Mouse (Mus musculus): ENCODE results near the gene Reep3.
"Not testable (repeated sequence)": the region's sequence is repeated elsewhere in the genome, so short reads cannot be mapped to it uniquely, and the experiment has no call there.

Reep3 gene

GRCm38 (mm10) chr10:67017891-67018290 is 78.9 kb downstream of the Reep3 start:
- no peak for DNase-seq (ENCODE audit: low read depth, low spot score)

GRCm38 (mm10) chr10:67017315-67017714 is 79.4 kb downstream of the Reep3 start:
- DNase-seq (ENCODE audit: low read depth, low spot score), result no peak

DNA sequence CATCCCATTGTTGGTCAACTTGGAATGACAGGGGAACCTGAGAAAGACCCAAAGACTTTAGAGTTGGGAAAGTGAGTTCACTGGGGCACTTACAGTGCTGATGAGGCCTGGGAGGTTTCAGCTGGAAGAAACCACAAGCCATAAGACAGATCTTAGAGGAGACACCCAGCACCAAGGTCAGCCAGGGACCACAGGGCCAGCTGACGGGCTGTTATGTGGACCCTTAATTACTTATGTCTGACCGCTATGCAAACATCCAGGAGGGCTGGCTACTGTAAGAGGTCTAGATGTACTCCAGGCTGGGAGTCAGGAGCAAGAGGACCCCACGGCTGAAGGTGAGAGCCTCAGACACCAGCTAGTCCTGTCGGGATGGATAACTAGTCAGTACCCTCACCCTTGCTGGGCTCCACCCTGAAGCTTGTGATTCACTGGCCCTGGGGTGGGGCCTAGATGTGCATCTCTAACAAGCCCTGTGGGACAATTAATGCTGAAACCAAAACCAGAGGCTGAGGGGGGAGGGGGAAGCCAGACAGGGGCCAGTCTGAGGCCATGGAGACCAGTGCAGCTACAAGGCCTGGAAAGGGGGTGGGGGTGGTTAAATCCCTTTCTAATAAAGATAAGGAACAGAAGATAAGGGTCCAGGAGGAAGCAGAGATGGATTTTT is 80.0 kb downstream of the Reep3 start:
- no peak for DNase-seq (ENCODE audit: low read depth, low spot score)

- no peak for DNase-seq (ENCODE audit: low read depth, low spot score)
Measured at GRCm38 (mm10) chr10:67014746-67015145, 82.0 kb downstream of the Reep3 start.

DNA sequence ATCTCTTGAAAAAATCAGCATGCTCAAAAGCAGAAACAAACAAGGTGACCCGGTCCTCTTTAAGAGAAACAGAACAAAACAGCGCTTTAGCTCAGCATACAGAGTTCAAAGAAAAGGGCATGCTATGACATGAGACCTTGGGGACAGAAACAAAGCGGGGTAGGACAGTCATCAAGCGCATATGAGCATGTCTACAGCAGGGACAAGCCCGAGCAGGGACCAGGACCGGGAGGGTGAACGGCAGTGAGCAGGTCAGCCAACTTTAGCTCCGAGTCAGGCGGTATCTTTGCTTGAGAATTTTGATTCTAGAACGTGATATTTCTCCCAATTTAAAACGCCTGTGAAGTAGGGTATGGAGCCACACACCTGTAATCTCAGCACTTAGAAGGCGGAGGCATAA is 86.2 kb downstream of the Reep3 start:
- DNase-seq (ENCODE audit: low read depth, low spot score), result no peak

- peak; percentile 57 for DNase-seq (ENCODE audit: low read depth, low spot score)
Measured at GRCm38 (mm10) chr10:67004527-67005042, 92.2 kb downstream of the Reep3 start.

- DNase-seq (ENCODE audit: low read depth, low spot score), result peak; percentile 62
Measured at GRCm38 (mm10) chr10:67003743-67004526, 92.8 kb downstream of the Reep3 start.

GRCm38 (mm10) chr10:67003009-67003742 is 93.6 kb downstream of the Reep3 start:
- DNase-seq (ENCODE audit: low read depth, low spot score), result no peak

GRCm38 (mm10) chr10:67002207-67003008 is 94.3 kb downstream of the Reep3 start:
- DNase-seq (ENCODE audit: low read depth, low spot score), result peak; percentile 9

GRCm38 (mm10) chr10:67000958-67001615 is 95.7 kb downstream of the Reep3 start:
- DNase-seq (ENCODE audit: low read depth, low spot score), result not testable (repeated sequence)

GRCm38 (mm10) chr10:67000136-67000535 is 96.6 kb downstream of the Reep3 start:
- no peak for DNase-seq (ENCODE audit: low read depth, low spot score)

DNA sequence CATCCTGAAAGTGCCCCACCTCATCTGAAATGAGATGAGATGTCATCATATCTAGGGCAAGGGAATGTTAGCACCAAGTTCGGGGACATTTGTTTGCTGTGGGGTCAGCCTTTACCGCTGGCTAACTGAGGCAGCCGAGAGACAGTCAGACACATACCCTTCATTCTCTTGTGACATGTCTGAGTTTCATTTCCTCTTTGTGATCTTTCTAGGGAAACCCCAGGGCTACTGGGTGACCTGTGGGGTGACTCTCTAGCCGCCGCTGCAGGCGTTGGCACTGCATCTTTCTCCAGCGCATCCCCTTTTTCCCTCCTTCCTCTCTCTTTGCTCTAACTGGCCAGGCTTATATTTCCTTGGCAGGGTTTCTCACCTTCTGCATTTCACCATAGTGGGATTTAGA is 98.0 kb downstream of the Reep3 start:
- no peak for DNase-seq (ENCODE audit: low read depth, low spot score)

DNA sequence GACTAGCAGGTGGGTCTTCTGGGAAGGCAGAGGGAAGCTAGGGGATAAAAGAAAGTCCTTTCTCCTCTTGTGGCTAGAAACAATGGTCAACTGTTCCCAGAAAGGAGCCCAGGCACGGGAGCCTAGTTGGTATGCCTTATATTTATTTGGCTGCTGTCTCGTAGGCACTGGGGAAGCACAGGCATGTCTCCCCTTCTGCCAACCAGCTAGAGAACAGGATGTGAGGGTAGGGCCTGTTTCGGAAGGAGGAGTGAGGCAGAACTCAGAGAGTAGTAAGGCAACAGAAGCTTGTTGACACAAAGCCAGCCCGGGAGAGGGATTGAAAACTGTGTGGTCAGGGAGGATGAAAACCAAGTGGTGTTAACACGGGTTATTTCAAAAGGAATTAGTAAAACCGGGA is 101.6 kb downstream of the Reep3 start:
- no peak for DNase-seq (ENCODE audit: low read depth, low spot score)

DNA sequence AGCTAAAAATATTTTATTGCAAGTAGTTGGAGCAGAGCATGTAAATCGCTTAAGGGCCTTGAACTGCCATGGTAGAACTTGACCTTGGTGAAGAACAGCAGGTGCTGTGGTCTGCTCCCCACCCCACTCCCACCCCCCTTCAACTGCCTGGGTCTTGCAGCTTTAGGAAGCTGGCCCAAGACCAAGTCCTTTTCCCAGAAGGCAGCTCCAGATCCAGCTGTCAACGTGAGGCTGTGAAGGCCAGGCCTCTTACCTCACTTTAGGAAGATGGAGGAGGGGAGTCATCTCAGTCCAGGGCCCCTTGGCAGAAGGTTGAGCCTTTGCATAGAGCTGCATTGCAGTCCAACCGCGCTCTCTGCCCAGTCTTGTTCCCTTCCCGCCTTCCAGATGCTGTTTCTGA is 102.3 kb downstream of the Reep3 start:
- no peak for DNase-seq (ENCODE audit: low read depth, low spot score)

DNA sequence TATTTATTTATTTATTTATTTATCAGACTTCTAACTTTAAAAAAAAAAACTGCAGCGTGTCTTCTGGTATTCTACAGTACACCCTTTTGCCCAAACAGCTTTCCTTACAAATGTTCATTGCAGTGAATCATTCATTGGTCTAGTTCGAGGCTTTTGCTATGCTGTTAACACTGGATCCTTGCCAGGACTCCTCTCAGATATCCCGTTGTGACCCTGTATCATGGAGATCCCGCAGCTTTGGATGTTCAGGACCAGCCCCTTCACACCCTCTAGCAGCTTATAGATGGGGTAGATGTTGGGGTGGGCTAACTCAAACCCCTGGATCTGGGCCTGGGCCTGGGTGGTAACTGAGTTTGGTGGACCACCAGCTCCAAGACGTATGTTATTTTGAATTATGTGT is 104.2 kb downstream of the Reep3 start:
- DNase-seq (ENCODE audit: low read depth, low spot score), result no peak

GRCm38 (mm10) chr10:66990506-66990905 is 106.2 kb downstream of the Reep3 start:
- no peak for DNase-seq (ENCODE audit: low read depth, low spot score)

DNA sequence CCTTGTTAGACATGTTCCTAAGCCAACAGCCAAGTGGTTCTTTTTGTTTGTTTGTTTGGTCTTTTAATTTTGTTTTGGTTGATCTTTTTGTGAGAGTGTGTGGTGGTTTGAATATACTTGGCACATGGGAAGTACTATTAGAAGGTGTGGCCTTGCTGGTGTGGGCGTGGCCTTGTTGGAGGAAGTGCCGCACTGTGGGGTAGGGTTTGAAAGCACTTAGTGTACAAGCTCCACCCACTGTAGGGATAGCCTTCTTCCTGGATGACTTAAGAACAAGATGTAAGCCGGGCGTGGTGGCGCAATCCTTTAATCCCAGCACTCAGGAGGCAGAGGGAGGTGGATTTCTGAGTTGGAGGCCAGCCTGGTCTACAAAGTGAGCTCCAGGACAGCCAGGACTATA is 113.7 kb downstream of the Reep3 start:
- DNase-seq (ENCODE audit: low read depth, low spot score), result no peak

GRCm38 (mm10) chr10:66978215-66978614 is 118.5 kb downstream of the Reep3 start:
- no peak for DNase-seq (ENCODE audit: low read depth, low spot score)

DNA sequence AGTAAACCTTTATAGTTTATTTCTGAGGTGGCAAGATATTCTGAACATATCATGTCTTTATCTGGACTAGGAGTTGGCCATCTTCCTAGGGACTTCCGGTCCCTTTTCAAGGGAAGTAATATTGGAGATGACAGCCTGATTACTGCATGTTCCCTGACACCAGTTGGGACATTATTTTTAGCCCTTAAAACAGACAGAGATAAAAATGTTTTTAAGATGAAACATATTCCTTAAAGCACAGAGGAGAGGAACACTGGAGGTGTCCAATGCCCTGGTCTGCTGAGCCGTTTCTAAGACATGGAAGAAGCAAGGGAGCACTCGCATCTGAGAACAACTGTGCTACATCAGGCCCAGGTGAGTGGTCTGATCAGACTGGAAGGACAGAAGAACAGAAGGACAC is 119.7 kb downstream of the Reep3 start:
- DNase-seq (ENCODE audit: low read depth, low spot score), result no peak

DNA sequence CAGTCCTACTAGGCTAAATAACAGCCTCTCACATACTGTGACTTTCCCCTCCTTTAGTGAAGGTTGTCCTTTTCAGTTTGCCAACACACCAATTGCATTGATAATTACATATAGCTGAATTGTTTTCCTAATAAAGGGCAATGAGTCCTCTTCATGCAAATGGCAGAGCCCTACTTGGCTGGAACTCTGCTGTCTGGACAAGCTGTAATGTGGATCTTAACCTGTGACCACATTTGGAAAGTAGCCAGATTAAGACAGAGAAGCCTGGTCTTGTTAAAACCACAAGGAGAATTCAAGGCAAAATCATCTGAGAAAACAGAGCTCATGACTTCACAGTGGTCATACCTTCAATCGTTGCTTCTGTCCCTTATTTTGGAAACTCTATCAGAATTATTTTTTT is 121.3 kb downstream of the Reep3 start:
- DNase-seq (ENCODE audit: low read depth, low spot score), result no peak

- DNase-seq (ENCODE audit: low read depth, low spot score), result no peak
Measured at GRCm38 (mm10) chr10:66974417-66974816, 122.3 kb downstream of the Reep3 start.

All from CD4-positive helper T cell, adult 2 months (primary cell).